Mouse (Mus musculus) G1E (cell line): ENCODE measurements around the gene Arhgap31.

Experiments used
- CTCF ChIP-seq: IDR thresholded peaks from 2 replicates; pipeline ENCODE4 v1.5.1; 2012; ENCODE audit warnings: low read depth, low read length, inconsistent platforms, mixed read lengths
- GATA1 ChIP-seq: IDR thresholded peaks from 2 replicates; pipeline ENCODE4 v1.6.1; 2012; ENCODE audit warnings: borderline replicate concordance, low read length, inconsistent platforms, mixed read lengths

GRCm38 (mm10) chr16:38594435-38594834 lies 118.6 kb downstream of the Arhgap31 start:
- TF ChIP-seq GATA1 = no peak
- TF ChIP-seq CTCF = no peak
